Mouse (Mus musculus) fibroblast of lung, adult 2 months (primary cell): ENCODE measurements around the gene Vac14.
"Not testable (repeated sequence)": the region's sequence is repeated elsewhere in the genome, so short reads cannot be mapped to it uniquely, and the experiment has no call there.

Experiments used
- DNase-seq: peaks from one replicate; pipeline ENCODE4 v3.0.0-alpha.2; 2011; ENCODE audit warnings: low read depth

Vac14 gene

GRCm38 (mm10) chr8:110648577-110648976 is 30.2 kb downstream of the Vac14 start:
- DNase-seq: no peak

DNA sequence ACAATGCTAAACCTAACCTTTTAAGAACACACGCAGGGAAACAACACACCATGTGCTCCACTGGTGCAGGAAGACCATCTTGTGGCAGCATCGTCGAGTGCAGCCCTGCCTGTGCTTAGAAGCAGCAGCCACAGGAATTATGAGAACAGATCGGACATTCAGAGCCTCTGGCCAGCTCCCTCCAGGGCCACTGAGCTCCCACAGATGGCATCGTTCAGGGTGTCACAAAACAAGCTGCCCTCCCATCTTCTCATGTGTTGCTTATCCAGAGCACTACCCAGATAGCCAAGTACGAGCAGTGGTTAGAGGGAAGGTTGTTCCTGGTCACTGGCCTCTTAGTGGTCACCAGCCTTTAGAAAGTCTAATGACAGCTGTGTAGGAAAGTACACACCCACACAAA is 30.9 kb downstream of the Vac14 start:
- DNase-seq: no peak

GRCm38 (mm10) chr8:110650838-110651237 is 32.5 kb downstream of the Vac14 start:
- DNase-seq: no peak

DNA sequence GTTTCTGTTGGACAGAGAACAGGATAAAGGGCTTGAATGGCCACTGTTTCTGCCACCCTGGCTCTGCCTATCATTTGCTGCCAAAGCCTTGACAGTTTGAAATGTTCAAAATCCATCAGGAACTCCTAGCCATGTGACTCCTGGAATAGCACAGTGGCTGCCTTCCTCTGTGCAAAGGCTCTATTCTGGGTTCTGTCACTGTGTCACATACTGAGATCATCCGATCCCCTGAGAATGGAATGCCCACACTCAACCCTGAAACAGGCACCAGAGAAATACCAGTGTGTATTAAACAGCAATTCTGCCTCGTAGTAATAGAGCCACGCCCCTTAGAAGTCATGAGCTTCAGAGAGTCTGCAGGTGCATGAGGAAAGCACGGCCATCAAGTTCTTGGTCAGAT is 33.5 kb downstream of the Vac14 start:
- no peak for DNase-seq

- peak; percentile 85 for DNase-seq
Observed at GRCm38 (mm10) chr8:110654075-110655060, 36.0 kb downstream of the Vac14 start.

GRCm38 (mm10) chr8:110655827-110656226 is 37.4 kb downstream of the Vac14 start:
- DNase-seq: no peak

GRCm38 (mm10) chr8:110657661-110658060 is 39.3 kb downstream of the Vac14 start:
- no peak for DNase-seq

GRCm38 (mm10) chr8:110660121-110660520 is 41.7 kb downstream of the Vac14 start:
- no peak for DNase-seq

GRCm38 (mm10) chr8:110662545-110662944 is 44.2 kb downstream of the Vac14 start:
- DNase-seq: no peak

DNA sequence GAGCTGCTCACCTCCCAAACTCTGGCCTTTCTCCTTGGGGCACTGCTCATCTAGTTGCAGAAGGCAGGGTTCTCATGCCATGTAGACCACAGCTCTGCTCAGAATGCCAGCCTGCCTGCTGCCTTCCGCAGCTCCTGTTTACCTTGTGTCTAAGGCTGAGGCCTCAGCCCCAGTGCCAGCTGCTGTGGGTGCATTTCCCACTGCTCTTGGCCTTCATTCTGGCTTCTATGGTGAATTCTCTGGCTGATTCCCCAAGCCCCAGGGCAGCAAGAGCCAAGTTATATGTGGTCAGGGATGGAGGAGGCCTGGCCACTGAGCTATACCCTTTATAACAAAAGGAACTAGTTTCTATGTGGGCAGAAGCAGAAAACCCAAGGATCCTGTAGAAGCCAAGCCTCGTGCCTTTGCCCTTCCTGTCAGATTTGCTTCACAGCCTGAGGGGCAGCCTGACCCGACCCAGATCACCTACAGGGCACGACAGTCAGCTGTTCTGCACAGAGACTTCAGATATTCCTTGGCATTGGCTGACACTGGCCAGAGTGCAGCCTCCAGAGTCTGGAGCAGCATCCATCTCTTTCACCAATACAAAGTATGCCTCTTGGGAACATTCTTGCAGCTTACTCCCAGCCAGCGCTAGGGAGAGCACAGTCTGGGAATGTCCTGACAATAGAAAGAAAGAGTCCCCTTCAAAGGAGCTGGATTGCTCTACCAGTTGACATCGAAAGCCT is 44.8 kb downstream of the Vac14 start:
- DNase-seq: peak; percentile 96

DNA sequence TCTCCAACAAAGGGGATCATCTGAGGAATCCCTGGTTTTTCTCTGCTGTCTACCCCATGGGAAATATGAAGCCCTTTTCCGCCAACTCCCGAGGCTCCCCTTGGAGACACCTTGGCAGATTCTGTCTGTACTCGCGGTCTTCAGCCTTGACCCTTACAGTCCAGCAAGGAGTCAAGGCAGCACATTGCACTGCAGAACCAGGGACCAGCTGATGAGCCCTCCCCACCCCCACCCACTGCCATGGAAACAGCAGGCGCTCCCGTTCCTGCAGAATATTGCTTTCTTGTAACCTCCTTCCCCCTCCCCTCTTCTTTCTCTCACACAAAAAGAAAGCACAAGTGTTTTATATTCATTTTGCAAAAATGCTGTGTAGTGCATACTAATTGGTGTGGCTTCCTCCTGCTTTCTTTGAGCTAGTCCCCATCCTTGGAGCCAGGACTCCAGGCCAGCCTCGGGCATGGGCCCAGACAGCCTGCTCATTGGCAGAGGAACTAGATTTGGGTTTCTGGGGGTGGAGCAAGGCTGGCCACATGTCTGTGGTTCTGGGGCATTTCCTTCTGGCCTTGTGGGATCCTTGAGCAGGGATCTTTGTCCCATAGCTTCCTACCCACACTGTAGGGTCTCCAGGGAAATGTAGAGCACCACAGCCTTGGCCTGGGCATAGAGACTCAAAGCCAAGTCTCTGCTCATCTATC is 46.0 kb downstream of the Vac14 start:
- peak; percentile 98 for DNase-seq

GRCm38 (mm10) chr8:110665000-110665399 is 46.6 kb downstream of the Vac14 start:
- no peak for DNase-seq

- not testable (repeated sequence) for DNase-seq
Observed at GRCm38 (mm10) chr8:110667590-110668177, 49.3 kb downstream of the Vac14 start.

DNA sequence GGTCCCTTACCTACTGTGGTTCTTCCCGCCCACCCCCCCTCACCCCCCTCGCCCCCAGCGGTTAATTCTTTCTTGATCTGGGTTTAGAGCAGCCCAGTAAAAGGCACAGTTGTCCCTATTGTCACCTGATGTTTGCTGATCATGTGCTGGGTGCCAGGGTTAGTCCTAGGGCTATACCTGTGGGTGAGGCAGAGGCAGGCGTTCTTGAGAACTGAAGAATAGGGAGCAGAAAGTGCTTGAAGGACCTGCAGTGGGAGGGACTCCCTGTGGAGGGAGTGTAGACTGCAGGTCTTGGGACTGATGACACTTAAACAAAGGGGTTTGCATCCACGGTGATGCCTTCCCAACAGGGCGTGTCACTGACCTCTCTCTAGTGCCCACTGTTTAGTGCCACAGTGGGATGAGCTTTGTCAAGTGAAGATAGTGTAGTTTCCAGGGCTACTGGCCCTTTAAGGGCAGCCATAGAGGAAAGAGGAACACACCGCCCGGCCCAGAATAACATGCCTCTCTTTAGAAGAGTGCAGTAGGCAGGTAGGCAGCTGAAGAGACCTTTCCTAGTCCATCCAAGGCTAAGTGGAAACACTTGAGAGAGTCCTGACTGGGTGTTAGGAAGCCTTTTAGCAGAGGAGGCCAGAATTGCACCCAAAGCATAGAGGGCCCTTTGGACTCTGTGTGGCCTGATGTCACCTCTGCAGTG is 51.7 kb downstream of the Vac14 start:
- DNase-seq: no peak

- no peak for DNase-seq
Observed at GRCm38 (mm10) chr8:110671309-110671708, 52.9 kb downstream of the Vac14 start.

DNA sequence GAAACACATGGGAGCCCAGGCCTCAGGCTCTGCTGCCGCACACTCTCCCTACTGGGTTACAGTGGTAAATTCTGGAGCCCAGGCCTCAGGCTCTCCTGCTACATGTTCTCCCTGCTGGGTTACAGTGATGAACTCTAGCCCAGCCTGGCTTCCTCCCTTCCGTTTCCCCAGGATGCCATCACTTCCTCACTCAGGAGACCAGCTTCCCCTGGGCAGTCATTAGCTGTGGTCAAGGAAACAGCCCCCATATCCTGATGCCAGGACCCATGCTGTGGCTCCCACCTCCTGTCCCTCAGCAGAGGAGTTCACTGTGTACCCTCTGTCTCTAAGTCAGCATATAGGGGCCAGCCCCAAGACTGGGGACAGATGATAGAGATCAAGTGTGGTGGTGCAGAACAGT is 53.7 kb downstream of the Vac14 start:
- DNase-seq: no peak

GRCm38 (mm10) chr8:110673168-110673567 is 54.8 kb downstream of the Vac14 start:
- DNase-seq: no peak

DNA sequence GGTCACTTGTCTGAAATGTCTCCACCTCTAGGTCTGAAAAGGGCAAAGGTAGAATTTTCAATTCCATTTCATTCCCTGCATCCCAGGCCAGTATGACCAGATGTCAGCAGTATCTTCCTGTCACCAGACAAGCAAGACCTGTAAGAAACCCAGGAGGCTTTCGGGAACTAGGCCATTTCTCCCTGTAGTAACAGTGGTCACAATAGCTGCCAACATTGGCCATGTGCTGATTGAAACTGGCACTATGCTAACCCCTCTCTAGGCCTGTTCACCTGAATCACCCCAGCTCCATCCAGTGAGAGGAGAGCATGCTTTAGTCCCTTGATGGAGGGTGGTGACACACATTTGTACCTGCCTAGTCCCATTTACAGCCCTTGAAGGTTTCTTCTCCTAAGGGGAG is 56.2 kb downstream of the Vac14 start:
- no peak for DNase-seq

GRCm38 (mm10) chr8:110676702-110677101 is 58.3 kb downstream of the Vac14 start:
- DNase-seq: peak; percentile 98

DNA sequence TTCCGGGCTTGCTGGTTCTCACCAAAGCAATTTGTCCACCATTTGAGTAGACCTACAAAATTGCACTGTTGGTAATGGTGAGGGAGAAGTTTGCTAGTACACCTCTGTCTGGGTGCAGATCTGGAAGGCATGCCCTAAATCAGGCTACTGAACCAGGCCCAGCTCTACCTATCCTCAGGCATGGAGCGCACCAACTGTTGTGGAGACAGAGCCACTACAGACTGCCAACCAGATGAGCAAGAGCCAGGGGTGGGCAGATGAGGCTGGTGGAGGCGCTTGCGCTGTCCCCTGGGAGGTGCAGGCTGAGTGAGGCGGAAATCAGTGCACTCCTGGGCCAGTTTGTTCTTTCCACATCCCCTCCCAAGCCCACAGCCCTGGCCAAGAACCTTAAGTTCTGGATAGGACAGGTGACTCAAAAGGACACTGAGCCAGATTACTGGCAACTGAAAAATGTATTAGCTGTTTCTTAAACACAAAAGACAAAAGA is 58.8 kb downstream of the Vac14 start:
- no peak for DNase-seq

GRCm38 (mm10) chr8:110678989-110679388 is 60.6 kb downstream of the Vac14 start:
- no peak for DNase-seq
